Mouse (Mus musculus) heart, postnatal 0 days (tissue): ENCODE measurements around the gene Glod4. TPM values are rescaled to one million over a fixed set of nuclear protein-coding genes. Genes with fewer than 3 reads are reported as not detected.

Source experiments
- ATAC-seq: fragments of 200-750 bp; cut with Nextera tagmentation; 2 replicates; pipeline ENCODE4 v1.8.0; 2017; ENCODE audit warnings: low read depth, moderate number of reproducible peaks, moderate library complexity; ENCODE audit not compliant: insufficient read depth
- DNase-seq: peaks from one replicate; pipeline ENCODE4 v3.0.0-alpha.2; 2016; ENCODE audit warnings: low spot score
- H3K27ac ChIP-seq: fragments of 300-500 bp; sonication (generic); 2 replicates; pipeline ENCODE4 v1.5.1; 2014; ENCODE audit warnings: low read depth, mild to moderate bottlenecking
- H3K27me3 ChIP-seq: fragments of 300-500 bp; sonication (generic); 2 replicates; pipeline ENCODE4 v1.6.1; 2014; ENCODE audit warnings: low read length, mixed read lengths; ENCODE audit not compliant: control insufficient read depth, insufficient read depth
- H3K36me3 ChIP-seq: fragments of 300-500 bp; sonication (generic); replicated peaks from 2 replicates; pipeline ENCODE4 v1.6.1; 2014; ENCODE audit warnings: low read length, mixed read lengths; ENCODE audit not compliant: control insufficient read depth, insufficient read depth
- H3K4me1 ChIP-seq: fragments of 300-500 bp; sonication (generic); 2 replicates; pipeline ENCODE4 v1.6.1; 2014; ENCODE audit warnings: antibody characterized with exemption; ENCODE audit not compliant: control insufficient read depth, insufficient read depth
- H3K4me2 ChIP-seq: fragments of 300-500 bp; sonication (generic); 2 replicates; pipeline ENCODE4 v1.6.1; 2014; ENCODE audit warnings: low read depth, mild to moderate bottlenecking, low read length, moderate library complexity
- H3K4me3 ChIP-seq: fragments of 300-500 bp; sonication (generic); 2 replicates; pipeline ENCODE4 v1.5.1; 2014; ENCODE audit warnings: low read depth, low read length
- H3K9ac ChIP-seq: fragments of 300-500 bp; sonication (generic); replicated peaks from 2 replicates; pipeline ENCODE4 v1.6.1; 2014; ENCODE audit warnings: low read depth, low read length, mixed read lengths
- H3K9me3 ChIP-seq: fragments of 300-500 bp; sonication (generic); replicated peaks from 2 replicates; pipeline ENCODE4 v1.6.1; 2016; ENCODE audit warnings: low read length; ENCODE audit not compliant: control insufficient read depth
- CTCF ChIP-seq: IDR thresholded peaks from 2 replicates; pipeline ENCODE4 v1.5.1; 2016; ENCODE audit warnings: antibody characterized with exemption, control low read depth, low read depth
- EP300 ChIP-seq: IDR thresholded peaks from 2 replicates; pipeline ENCODE4 v1.6.1; 2016; ENCODE audit warnings: antibody characterized with exemption, low read depth
- WGBS: fragments of 180-500 bp; shearing (Covaris S2); extraction: QIAGEN DNeasy Blood & Tissue Kit; methylation state at CpG from one replicate; pipeline ENCODE4 v1.1.7; 2014; 5-methylcytosine and 5-hydroxymethylcytosine counted together
- polyA plus RNA-seq: library from polyadenylated mRNA; unstranded; fragments of >200 nt; fragmentation: Nextera tagmentation; extraction: Ambion mirVana; gene quantifications from 2 replicates; pipeline ENCODE4 v1.2.1, GENCODE M21; 2015
- total RNA-seq: library from RNA; depleted of rRNA; stranded (reverse); fragments of >200 nt; gene quantifications from 2 replicates; pipeline ENCODE4 v1.2.3, GENCODE M21; 2014; ENCODE audit warnings: low replicate concordance

The Glod4 gene
- total and polyA plus RNA-seq, 2 experiments from 2014 or later, result 30.6 to 102 TPM

DNA sequence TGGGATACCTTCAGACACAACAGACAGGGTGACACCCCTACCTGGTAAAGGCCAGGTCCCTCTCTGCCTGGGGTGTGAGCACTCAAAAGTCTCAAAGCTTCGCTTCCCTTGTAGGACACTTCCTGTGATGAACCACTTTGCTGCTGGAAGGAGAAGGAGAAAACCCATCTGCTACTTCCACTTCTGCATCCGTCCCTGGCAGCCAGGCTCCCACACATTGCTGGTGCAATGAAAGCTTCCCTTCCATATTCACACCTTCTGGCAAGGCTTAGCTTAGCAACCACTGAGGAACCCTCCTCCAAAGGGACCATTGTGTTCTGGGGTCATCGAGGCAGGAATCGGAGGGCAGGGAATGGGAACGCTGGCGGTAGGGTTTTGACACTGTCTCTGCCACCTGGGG, 45.1 kb upstream of the Glod4 start:
- DNase-seq (no peak), ATAC-seq (no peak)
- 79% methylated on average over 6 of the region's 6 CpGs for WGBS
- no peak overlapping the region for H3K4me3 ChIP-seq
- no peaks in the 10 kb centered on the region for H3K9me3 ChIP-seq
- no peak overlapping the region for H3K9ac ChIP-seq
- TF ChIP-seq EP300 (no peak), CTCF (no peak)
- no peak overlapping the region for H3K4me2 ChIP-seq
- H3K36me3 ChIP-seq, result no peaks in the 10 kb centered on the region
- H3K27ac ChIP-seq, result no peak overlapping the region
- no peaks in the 10 kb centered on the region for H3K27me3 ChIP-seq
- H3K4me1 ChIP-seq, result 0 out of 2 replicates have a peak, but pooled peaks cover 7% of the 10 kb centered on the region

DNA sequence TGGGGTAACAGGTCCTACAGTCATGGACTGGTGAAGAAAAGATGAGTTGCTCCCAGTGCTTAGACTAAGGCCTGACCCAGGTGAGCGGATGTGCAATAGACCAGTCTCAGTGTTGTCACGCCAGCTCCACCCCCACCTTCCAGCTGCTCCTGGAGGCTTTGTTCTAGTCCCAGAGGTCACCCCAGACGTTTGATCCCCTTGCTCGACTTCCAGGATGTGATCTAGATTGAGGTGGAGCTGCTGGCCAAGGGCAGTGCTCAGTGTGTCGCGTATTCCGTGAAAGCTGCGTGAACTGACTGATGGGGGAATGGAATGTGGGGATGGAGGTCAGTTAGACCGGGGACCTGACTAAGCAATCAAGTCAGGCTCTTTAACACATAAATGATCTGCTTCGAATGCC, 43.8 kb upstream of the Glod4 start:
- Histone ChIP-seq H3K9me3 (no peaks in the 10 kb centered on the region), H3K4me2 (no peak overlapping the region), H3K4me1 (0 out of 2 replicates have a peak, but pooled peaks cover 7% of the 10 kb centered on the region), H3K36me3 (no peaks in the 10 kb centered on the region), H3K4me3 (no peak overlapping the region), H3K9ac (no peak overlapping the region), H3K27ac (no peak overlapping the region), H3K27me3 (no peaks in the 10 kb centered on the region)
- ATAC-seq (no peak), DNase-seq (no peak)
- WGBS, result 60% methylated on average over 10 of the region's 10 CpGs
- TF ChIP-seq CTCF, result no peak
- TF ChIP-seq EP300, result no peak

DNA sequence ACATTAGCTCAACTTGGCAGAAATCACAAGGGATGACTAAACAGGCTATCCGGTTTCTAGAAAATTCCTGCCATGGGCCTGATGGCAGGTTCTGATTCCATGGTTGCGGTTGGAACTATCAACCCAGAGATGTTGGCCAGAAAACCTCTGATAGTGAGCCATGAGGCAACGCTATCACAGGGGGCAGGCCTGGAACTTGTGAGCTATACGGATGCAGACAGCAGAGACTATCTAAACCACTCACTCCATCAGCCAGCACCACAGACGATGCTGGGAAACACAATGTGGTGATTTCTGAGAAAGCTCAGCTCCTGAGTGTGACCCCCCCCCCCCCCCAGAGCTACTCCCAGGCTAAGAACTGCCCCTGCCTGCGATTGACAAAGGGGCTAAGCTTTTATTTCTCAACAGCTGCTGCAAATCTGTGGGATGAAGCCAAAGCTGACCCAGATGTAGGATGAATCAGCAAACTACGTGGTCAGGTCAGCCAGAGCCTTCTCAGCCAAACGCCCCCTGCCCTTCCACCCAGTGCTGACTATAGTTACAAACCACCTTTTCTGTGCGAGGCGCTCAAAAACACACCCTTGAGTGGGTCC, 43.1 kb upstream of the Glod4 start:
- Histone ChIP-seq H3K9me3 (no peaks in the 10 kb centered on the region), H3K36me3 (no peaks in the 10 kb centered on the region), H3K27me3 (no peaks in the 10 kb centered on the region), H3K4me2 (no peak overlapping the region), H3K9ac (no peak overlapping the region), H3K27ac (no peak overlapping the region; the same call in 1 of the 2 replicates), H3K4me1 (0 out of 2 replicates have a peak, but pooled peaks cover 7% of the 10 kb centered on the region), H3K4me3 (no peak overlapping the region)
- TF ChIP-seq EP300, result no peak
- DNase-seq (no peak), ATAC-seq (no peak)
- 53% methylated on average over 10 of the region's 10 CpGs for WGBS

DNA sequence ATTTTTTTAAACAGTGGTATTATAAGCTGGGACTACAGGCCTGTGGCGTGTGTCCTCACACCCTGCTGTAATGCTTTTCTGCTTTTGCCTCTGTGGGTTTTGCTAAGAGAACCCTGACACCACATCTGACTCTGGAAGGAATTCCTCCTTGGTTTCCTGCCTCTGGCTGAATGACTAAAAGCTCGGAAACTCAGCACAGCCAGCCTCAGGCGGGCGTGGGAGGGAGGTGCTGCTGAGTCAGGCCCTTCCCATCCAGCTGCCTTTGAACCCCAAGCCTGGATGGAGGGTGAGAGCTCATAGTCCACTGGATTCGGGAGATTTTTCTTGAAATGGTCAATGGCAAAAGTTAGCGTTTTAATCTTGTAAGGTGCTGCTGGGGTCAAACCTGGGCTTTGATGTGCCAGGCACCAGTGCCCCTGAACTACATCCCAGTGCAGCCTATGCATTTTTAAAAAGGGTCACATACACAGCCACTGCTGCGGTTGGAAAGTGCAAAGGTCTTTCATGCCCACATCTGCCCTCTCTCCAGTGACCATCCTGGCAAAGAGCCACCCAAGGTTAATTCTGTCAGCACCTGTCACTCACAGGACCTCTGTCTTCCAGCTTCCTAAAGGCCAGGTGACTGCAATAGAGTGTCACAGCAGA, 42.0 kb upstream of the Glod4 start:
- no peaks in the 10 kb centered on the region for H3K36me3 ChIP-seq
- 0 out of 2 replicates have a peak, but pooled peaks cover 7% of the 10 kb centered on the region for H3K4me1 ChIP-seq
- H3K9me3 ChIP-seq, result no peaks in the 10 kb centered on the region
- no peak overlapping the region for H3K4me2 ChIP-seq
- no peak overlapping the region for H3K9ac ChIP-seq
- TF ChIP-seq CTCF (no peak), EP300 (no peak)
- ATAC-seq (no peak), DNase-seq (no peak)
- no peak overlapping the region for H3K4me3 ChIP-seq
- H3K27ac ChIP-seq, result no peak overlapping the region
- 47% methylated on average over 7 of the region's 7 CpGs for WGBS
- no peaks in the 10 kb centered on the region for H3K27me3 ChIP-seq

- WGBS, result 78% methylated on average over 6 of the region's 6 CpGs
- TF ChIP-seq CTCF, result no peak
- no peak for TF ChIP-seq EP300
- ATAC-seq, result no peak
- H3K27me3 ChIP-seq, result no peaks in the 10 kb centered on the region
- H3K4me1 ChIP-seq, result 0 out of 2 replicates have a peak, but pooled peaks cover 7% of the 10 kb centered on the region
- no peaks in the 10 kb centered on the region for H3K9me3 ChIP-seq
- H3K27ac ChIP-seq, result no peak overlapping the region
- DNase-seq, result no peak
- H3K4me3 ChIP-seq, result no peak overlapping the region
- H3K4me2 ChIP-seq, result no peak overlapping the region
- H3K36me3 ChIP-seq, result no peaks in the 10 kb centered on the region
- H3K9ac ChIP-seq, result no peak overlapping the region
Measured at GRCm38 (mm10) chr11:76283841-76284240, 40.3 kb upstream of the Glod4 start.
